Mouse (Mus musculus) left cerebral cortex, postnatal 25 days (tissue): Measurements from ENCODE around the gene Gprin1. TPM values are rescaled to one million over a fixed set of nuclear protein-coding genes. Genes with fewer than 3 reads are reported as not detected.
A peak's percentile ranks its signal among the peaks of the same experiment; 100 is the strongest.
"Not testable (repeated sequence)": the region's sequence is repeated elsewhere in the genome, so short reads cannot be mapped to it uniquely, and the experiment has no call there.

ENCODE experiments used
- DNase-seq, 2 experiments: peaks; one replicate each; pipeline ENCODE4 v3.0.0; 2022; ENCODE audit warnings: low spot score in 2 of 2, mixed read lengths in 1 of 2
- intact Hi-C: fragments of 180-260 bp; cut with DNase I; formaldehyde crosslinking; loops from one replicate; pipeline ENCODE4 v1.15.1; 2025
- total RNA-seq, 2 experiments: library from RNA; stranded (reverse); gene quantifications; 2 replicates each; pipeline ENCODE4 v1.2.3; 2021

Gene Gprin1
- total RNA-seq = 100 to 1,000 TPM; 120 to 145 TPM

DNA sequence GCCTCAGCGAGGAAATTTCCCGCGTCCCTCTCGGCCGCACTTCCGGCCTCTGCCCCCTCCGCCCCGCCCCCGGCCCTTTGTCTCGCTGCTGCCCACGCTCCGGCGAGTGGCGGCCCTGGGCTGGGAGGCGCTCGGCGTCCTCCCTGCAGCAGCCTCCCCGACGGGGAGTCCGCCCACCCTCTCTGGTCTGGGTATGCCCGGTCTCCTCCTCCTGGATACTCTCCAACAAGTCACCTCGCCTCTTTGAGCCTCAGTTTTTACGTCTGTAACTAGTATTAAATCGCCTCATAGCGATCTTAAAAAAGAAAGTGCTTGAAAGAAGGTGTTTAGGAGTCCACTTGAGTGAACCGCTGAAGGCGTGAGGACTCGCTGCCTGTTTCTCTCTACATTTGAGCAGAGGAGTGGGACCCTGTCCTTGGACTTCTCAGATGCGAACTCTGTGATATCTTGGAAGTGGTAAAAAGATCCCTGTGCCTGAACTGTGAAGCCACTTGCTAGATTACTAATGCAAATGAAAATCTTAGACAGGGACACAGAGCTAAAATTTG, at the start of gene Gprin1:
Gprin1 (minus strand) TSS at position 11 of the 548 bp plus-strand sequence.
- no peak for DNase-seq
- intact Hi-C loops = no loop called here

DNA sequence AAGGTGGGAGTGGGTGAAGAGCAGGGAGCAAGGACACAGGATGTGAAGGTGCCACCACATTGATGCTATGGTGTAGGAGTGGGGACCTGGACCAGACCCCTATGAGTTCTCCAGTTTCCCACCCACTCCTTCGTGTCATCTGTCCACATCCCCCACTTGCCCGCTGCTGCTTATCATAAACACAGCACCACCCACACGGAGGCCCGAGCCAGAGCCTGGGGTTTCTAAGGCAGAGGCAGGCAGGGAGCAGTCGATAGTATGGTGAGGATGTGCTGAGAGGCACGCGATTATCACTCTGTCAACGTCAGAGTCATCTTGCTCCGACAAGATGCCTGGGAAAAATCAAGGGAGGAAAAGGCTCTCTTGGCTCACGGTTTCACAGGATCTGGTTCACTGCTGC, 49.1 kb upstream of the Gprin1 start:
- intact Hi-C loops = loop anchor here (1.0 to 2.0 kb wide), 5 partner anchors 152 to 413 kb away; no protein-coding TSS in a partner anchor
- DNase-seq = peak; percentile 64 to 93

DNA sequence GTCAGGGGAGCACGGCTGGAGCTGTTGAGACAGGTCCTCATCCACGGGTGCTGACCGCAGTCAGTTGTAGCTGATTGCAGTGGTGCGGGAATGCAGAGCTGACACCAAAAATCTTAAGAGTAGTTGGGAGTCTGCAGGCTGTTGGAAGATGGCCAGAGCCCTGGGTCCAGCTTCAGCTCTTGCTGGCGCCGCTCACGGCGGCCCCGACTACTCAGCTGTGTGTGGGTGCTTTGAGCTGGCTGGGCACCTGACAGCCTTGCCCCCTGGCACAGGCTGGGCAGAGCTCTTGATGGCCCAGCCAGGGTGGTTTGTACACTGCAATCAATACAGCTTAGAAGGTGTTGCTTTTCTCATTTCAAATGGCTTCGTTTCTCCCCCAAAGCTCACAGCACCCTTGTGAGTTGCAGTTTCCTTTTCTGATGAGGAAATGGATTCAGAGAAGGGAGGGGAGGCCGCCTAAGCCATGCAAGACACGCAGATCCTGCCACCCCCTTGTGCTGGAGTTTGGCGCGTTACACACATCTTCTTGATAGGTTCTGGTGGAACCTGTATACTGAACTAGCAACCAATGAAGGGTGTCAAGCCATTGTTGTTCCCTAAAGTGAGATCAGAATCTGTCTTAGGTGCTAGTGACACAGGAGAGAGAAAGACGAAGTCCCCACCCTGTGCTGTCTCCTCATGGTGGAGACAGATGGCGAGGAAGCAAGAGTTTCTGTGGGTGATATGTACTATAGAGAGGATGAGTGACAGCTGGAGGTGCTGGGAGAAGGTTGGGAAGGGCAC, 48.4 kb upstream of the Gprin1 start:
- intact Hi-C loops = loop anchor here (1.0 to 2.0 kb wide), 3 partner anchors 153 to 413 kb away; no protein-coding TSS in a partner anchor
- DNase-seq = peak; percentile 46 to 89

DNA sequence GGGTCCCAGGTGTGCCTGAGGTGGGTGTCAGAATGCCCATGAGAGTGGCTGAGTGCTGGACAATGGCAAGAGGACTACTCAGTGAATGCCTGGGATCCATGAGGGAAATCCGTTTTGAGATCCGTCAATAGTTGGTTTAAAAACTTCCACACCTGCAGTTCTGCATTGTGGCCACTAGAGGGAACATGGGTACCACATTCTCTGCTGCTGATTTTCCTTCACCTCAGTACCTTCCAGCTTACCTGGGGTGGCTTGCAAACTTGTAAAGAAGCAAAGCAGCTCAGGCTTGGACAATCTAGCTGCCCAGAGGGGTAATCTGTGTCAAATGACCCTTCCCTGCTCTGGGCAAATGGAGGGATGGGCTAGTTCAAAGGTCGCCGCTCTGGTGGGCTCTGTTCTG, 47.7 kb upstream of the Gprin1 start:
- intact Hi-C loops = no loop called here
- DNase-seq = peak; percentile 47 to 69

DNA sequence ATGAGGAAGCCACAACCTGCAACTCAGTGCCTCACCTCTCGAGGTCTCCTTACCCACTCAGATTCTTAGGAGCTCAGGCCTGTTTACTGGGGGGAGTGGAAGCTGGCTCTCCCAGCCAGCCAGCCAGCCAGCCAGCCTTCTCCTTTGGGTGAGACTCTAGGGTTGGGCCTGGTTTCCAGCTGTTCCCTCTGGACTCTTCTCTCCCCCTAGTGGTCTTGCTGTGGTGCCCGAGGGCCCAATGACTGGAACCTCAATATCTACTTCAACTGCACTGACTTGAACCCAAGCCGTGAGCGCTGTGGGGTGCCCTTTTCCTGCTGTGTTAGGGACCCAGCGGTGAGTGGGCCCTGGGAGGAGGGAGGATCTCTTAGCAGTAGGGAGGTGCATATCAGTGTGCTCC, 45.2 kb upstream of the Gprin1 start:
- intact Hi-C loops = loop anchor here (1.0 to 2.0 kb wide), 2 partner anchors 35 to 78 kb away; no protein-coding TSS in a partner anchor
- DNase-seq = no peak

DNA sequence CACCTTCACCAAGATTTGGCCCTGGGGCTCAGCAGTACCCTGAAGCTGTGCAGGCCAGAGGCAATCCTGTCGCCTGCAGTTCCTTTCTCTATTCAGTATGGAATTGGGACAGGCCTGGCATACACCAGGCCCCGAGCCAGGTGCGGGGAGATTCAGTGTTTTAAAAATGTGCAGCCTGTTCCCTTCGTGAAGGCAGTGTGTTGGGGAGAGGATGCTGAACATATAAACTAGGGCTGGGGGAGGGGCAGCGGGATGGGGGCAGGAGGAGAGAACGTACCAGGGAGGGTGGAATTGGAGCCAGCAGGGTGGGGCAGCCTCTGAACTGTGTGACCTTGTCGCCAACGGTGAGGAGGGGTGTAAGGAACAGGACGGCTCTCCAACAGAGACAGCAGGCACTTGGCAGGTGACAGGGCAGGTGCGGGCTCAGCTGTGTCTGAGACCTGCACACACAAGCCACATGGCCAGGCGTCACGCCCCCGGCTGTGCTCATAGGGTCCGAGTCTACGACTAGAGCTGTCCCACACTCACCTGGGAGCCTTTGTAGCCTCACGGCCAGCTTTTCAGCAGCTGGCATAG, 44.4 kb upstream of the Gprin1 start:
- intact Hi-C loops = loop anchor here (1.0 to 2.0 kb wide), 2 partner anchors 34 to 77 kb away; no protein-coding TSS in a partner anchor
- peak in 1 of 2 experiments; percentile 87 for DNase-seq

DNA sequence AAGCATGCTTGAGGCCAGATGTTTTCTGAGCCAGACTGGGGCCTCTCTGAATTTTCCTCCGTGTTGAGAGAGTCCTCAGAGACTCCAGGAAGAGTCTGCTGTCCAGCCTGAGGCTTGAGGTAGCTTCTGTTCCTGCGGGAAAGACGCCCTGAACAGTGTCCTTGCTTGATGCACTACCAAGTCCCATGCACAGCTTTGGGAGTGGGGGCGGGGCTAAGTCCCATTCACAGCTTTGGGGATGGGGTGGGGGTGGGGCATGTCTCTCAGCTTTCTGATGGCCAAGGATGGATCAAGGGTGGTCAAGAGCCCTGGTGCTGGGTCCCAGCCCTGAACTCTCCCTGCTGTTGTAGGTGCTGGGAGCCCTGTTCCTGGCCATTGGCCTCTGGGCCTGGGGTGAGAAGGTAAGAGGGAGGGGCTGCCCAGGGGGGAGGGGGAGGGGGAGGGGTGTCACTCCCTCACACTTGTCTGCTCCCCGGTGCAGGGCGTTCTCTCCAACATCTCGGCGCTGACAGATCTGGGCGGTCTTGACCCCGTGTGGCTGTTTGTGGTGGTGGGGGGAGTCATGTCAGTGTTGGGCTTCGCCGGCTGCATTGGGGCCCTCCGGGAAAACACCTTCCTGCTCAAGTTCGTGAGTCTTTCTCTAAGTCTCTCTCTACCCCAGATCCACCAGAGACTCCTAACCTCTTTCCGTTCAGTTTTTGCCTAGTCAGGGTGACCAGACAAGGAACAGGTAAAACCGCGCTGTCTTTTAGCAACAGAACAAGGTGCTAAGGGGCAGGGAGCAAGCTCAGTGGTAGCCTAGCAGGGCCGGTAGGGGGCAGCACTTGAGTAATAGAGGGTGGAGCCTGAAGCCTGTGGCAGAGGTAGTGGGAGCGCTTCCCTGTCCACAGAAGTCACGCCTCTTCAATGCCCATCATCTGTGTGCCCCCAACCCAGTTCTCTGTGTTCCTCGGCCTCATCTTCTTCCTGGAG, 42.9 kb upstream of the Gprin1 start:
- no peak for DNase-seq
- intact Hi-C loops = no loop called here

DNA sequence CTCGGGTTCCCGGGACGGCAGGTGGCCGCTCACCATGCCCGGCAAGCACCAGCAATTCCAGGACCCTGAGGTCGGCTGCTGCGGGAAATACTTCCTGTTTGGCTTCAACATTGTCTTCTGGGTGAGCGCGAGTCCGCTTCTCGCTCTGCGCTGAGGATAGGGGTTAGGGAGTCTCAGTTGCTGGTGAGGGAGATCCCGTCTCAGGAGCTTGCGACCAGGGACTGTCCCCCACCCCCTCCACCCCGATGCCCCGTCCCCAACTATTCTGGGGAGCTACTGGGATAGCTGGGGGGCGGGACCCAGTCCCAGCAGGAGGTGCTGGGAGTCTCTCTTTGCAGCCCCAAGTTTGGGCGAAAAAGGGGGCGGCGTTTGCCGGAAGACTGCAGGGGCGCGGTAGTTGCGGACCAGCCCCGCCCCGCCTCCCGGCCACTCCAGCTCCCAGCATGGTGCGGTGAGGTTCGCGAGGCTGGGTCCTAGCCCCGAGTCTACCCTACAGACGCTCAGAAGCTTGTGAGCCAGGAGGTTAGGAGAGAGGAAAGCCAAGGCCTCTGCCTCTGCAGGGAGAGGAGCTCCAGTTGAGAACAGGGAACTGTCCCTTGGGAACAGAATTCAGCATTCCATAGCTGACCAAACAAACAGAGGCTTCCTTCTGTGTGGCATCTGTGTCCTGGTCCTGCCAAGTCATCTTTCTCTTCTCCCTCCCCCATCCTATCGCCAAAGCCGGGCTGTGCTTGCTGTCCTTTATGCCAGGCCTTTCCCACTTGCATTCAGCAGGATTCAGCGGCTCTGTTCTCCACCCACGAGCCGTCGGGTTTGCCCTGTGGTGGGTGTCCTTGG, 40.1 kb upstream of the Gprin1 start:
- peak; percentile 50 to 80 for DNase-seq
- intact Hi-C loops = no loop called here

DNA sequence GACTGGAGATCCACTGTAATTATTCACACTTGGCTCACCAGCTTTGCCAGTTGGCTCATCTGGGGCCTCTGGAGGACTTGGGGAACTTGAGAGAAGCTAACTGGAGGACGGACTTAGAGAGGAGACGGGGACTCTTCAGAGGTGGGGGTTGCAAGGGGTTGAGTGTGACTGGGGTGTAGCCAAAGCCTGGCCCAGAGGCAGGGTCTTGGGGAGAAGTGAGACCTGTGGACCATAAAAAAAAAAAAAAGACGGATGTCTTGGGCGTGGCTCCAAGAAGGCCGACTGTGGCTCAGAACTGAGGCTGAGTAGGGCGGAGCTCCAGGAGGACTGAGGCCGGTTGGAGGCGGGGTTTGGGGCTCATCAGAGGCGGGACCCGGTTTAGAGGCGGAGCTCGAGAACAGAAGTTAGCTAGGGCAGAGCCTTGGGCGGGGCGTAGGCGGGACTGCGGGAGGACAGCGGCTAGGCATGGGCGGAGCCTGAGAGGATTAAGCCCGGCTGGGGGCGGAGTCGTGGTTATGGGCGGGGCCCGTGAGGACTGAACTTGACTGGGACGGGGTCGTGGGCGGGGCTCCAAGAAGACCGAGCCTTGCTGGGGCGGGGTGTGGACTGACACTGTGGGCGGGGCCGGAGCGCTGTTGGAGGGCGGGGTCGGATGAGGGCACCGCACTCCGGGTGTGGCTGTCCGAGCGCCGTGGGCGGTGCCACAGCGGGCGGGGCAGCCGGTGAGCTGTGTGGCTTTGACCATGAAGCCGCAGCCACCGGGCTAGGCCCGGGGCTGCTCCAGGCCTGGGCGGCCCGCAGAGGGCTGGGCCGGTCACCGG, 39.3 kb upstream of the Gprin1 start, which contains the start of gene Tspan17:
Tspan17 (plus strand) TSS at position 638 of the 821 bp plus-strand sequence.
- intact Hi-C loops = no loop called here

DNA sequence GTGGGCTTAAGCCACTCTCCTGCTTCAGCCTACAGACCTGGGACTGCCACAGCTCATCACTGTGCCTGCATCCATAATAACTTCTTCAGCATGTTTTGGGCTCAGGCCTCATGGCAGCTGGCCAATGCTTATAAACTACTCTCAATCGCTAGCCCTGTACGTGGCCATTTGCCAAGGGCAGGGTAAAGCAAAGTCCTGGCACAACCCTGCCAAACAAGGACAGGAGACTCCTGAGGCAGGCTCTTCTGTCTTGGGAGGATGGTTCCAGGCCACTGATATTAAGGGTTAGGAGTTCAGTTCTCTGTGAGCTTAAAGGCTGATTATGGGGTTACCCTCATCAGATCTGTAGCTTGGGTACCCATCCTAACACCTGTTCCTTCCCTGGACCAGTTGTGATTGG, 37.9 kb upstream of the Gprin1 start:
- intact Hi-C loops, DNase-seq: not testable (repeated sequence)

More for the DNA sequence above, 39.3 kb upstream of the Gprin1 start, which contains the start of gene Tspan17:
- peak; percentile 91 to 97 for DNase-seq

DNA sequence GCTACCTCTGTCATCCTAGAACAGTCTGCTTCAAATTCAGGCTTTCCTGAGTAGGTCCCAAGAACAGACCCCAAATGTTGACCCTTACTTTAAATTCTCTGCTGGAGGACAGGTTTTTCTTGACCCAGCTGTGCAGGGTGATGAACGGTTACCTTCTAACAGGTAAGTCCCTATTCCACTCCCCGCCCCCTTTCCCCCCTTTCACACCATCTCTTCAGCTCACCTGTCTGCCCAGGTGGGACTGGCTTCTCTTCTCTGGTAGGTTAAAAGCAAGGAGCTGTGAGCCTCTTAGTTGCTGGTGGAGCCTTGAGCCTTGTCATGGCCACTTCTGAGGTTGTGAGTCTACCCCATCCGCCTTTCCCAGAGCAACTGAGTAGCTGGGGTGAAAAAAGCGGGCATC, 34.0 kb upstream of the Gprin1 start, which contains the start of gene Eif4e1b:
Eif4e1b (plus strand) TSS at position 301 of the 400 bp plus-strand sequence.
- no peak for DNase-seq
- intact Hi-C loops = no loop called here

DNA sequence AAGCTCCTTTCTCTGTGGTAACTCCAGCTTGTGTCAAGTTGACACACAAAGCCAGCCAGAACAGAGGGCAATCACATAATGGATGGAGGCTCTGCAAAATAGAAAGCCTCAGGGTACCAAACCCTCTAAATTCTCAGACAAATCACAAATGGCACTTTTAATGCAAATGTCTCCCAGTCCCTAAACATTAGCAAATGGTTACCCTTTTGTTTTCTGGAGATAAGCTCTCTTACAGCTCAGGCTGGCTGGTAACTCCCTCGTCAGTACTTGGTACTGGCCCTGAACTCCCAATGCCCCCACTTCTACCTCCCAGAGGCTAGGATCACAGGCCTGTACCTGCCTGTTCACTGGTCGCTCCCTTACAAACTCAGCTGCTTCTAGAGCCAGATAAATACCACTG, 33.6 kb upstream of the Gprin1 start:
- DNase-seq = no peak
- intact Hi-C loops = no loop called here

DNA sequence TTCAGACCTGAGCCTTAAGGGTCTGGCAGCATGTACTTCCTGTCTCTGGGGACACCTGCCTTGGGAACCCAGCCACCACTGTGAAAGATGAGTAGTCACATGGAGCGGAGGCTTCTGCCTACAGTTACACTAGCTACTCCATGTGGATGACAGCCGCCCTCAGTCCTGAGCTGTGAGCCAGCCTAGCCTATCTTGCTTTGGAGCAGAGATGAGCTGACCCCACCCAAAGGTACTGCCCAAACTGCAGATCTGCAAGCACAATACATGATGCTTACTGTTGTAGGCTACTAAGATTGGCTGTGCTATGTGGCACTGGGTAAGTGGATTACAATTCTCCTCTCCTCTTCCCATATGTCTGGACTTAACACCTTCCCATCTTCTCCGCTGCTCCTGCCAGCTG, 31.4 kb upstream of the Gprin1 start:
- DNase-seq = peak in 1 of 2 experiments; percentile 81
- intact Hi-C loops = loop anchor here (2.0 kb wide), 1 partner anchor 14 kb away; the partner anchor contains the start of gene Sncb

DNA sequence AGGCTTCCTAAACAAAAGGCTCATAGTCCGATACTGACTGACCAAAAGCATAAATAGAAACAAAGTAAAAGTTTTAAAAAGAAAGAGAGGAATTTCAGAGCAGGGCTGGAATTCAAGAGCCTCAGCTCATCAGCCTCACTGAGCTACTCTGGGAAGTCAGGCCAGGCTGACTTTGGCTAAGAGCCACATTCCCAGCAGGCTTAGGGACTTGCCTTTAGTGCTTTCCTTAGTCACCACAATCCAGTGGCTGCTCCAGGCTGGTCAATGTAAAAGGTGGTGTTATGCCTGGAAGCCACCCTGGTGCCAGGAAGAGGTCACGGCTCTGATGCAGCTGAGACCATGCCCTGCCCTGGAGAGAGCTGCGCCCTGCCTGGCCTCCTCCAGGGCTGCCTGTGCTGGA, 30.9 kb upstream of the Gprin1 start:
- intact Hi-C loops = loop anchor here (2.0 kb wide), 1 partner anchor 14 kb away; the partner anchor contains the start of gene Sncb
- DNase-seq = peak in 1 of 2 experiments; percentile 84

DNA sequence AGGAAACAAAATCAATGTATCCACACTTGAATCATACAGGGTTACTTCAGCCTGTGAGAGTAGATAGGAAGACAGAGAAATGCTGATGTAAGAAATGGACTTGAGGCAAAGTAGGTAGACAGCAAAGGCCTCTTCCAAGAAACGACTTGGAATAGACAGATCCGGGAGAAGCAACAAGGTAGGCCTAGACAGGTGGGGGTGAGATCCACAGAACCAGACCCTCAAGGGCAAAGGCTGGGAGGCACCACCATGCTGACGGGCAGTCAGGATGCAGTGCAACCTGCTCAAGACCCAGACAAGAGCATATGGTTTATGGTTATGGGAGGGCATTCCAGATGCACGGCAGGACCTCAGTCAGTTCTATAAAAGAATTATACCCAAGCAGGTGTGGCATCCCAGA, 17.3 kb upstream of the Gprin1 start:
- intact Hi-C loops = loop anchor here (2.0 kb wide), 1 partner anchor 14 kb away; no protein-coding TSS in a partner anchor

DNA sequence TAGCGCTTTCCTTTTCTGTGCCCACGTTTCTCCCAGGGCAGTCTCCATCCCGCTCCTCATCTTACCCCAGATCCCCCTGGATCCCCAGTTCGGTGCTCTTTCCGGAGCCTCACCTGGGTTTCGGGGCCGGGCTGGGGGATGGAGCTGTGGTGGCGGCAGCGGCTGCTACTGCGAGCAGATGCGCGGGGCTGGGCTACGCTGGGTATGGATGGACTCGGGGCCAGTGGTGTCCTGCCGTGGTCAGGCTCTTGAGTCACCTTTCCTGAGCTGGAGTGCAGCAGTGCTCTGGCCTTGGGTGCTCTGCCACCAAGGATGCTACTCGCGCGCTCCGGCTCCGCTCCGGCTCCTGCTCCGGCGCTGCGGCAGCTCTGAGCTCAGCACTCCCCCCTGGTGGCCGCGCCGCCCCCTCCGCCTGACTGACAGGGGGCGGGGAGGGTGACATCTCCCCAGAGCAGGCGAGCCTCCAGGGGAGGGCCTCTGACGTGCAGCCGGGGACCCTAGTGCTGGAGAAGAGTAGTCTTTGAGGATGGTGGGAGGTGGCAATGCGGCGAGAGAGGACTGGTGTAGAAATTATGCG, 16.6 kb upstream of the Gprin1 start, which contains the start of gene Sncb:
Sncb (minus strand) TSS at position 404 of the 577 bp plus-strand sequence.
- intact Hi-C loops = loop anchor here (2.0 kb wide), 1 partner anchor 15 kb away; no protein-coding TSS in a partner anchor
- peak; percentile 87 to 92 for DNase-seq

More for the DNA sequence above, 17.3 kb upstream of the Gprin1 start:
- no peak for DNase-seq
